8 mouse cellular contexts compared by ENCODE assay signal in genomic region chr10:111505406-111505805, GRCm38 (mm10). TPM values are rescaled to one million over a fixed set of nuclear protein-coding genes. Genes with fewer than 3 reads are reported as not detected.
DNase-seq lines count a peak whose midpoint lies in the region; ATAC-seq lines count a peak whose summit lies in the region.

No protein-coding gene starts in this region.

- WGBS in heart, embryonic 14.5 days: 47% methylated on average over 7 of the region's 7 CpGs
- WGBS in heart, embryonic 16.5 days: 52% methylated on average over 7 of the region's 7 CpGs
- WGBS in midbrain, embryonic 10.5 days: 53% methylated on average over 7 of the region's 7 CpGs

- no peak for DNase-seq in heart, adult 8-10 months (ENCODE audit: low spot score)
- peak; percentile 24 for DNase-seq in adipocyte (ENCODE audit: low spot score)
- no peak for DNase-seq in midbrain, embryonic 10.5 days (ENCODE audit: low spot score)
- DNase-seq in left cerebral cortex, adult 11 months (ENCODE audit: low spot score): no peak
- no peak for DNase-seq in frontal cortex, adult 2 months (ENCODE audit: extremely low spot score in 1 of 2, low spot score in 1 of 2)
- DNase-seq in urinary bladder, postnatal 14 days (ENCODE audit: low spot score): no peak

- peak overlapping the region; percentile 81 for H3K9ac ChIP-seq in heart, embryonic 14.5 days (ENCODE audit: low read length)
- H3K9ac ChIP-seq in heart, embryonic 16.5 days (ENCODE audit: low read length): peak overlapping the region; percentile 88

- peak overlapping the region; percentile 17 to 84; a peak in 3 of 4 replicates for H3K27ac ChIP-seq in heart, embryonic 14.5 days (replicated peaks in 1 of 2; ENCODE audit: control insufficient read depth in 1 of 2, insufficient read depth in 1 of 2, low read depth in 2 of 2, low read length in 2 of 2)
- H3K27ac ChIP-seq in heart, embryonic 16.5 days (ENCODE audit: low read length): no peak overlapping the region; the same call in 1 of the 2 replicates
- H3K27ac ChIP-seq in midbrain, embryonic 10.5 days (replicated peaks): peak overlapping the region; percentile 92; the same call in 1 of the 2 replicates

- peak overlapping the region; percentile 87 for H3K4me2 ChIP-seq in heart, embryonic 14.5 days (ENCODE audit: low read length)
- peak overlapping the region; percentile 97 for H3K4me2 ChIP-seq in heart, embryonic 16.5 days (ENCODE audit: low read depth, low read length)

- H3K36me3 ChIP-seq in heart, embryonic 14.5 days (ENCODE audit: control insufficient read depth, insufficient read depth, low read length): no peaks in the 10 kb centered on the region; the same call in 1 of the 2 replicates
- 0 out of 2 replicates have a peak, but pooled peaks cover 2% of the 10 kb centered on the region for H3K36me3 ChIP-seq in heart, embryonic 16.5 days (ENCODE audit: control insufficient read depth, insufficient read depth)
- no peaks in the 10 kb centered on the region; the same call in 1 of the 2 replicates for H3K36me3 ChIP-seq in midbrain, embryonic 10.5 days

- no peak for ATAC-seq in heart, embryonic 14.5 days (ENCODE audit: insufficient number of reproducible peaks, insufficient read depth, low FRiP score, low read depth)
- no peak for ATAC-seq in heart, embryonic 16.5 days (replicated peaks; ENCODE audit: extremely low read depth, insufficient read depth, low FRiP score)

- H3K4me3 ChIP-seq in heart, embryonic 14.5 days (ENCODE audit: control insufficient read depth in 1 of 2, insufficient read depth in 1 of 2, low read depth in 1 of 2, low read length in 2 of 2): peak overlapping the region in 1 of 2 experiments; percentile 89; a peak in 2 of 4 replicates
- peak overlapping the region; percentile 81; the same call in 1 of the 2 replicates for H3K4me3 ChIP-seq in heart, embryonic 16.5 days (ENCODE audit: low read length)
- peak overlapping the region; percentile 87 for H3K4me3 ChIP-seq in midbrain, embryonic 10.5 days

- no peaks in the 10 kb centered on the region for H3K27me3 ChIP-seq in heart, embryonic 14.5 days (ENCODE audit: control insufficient read depth, insufficient read depth, low read length)
- no peaks in the 10 kb centered on the region for H3K27me3 ChIP-seq in heart, embryonic 16.5 days (ENCODE audit: control insufficient read depth, insufficient read depth, low read length)
- H3K27me3 ChIP-seq in midbrain, embryonic 10.5 days (ENCODE audit: low read depth, poor library complexity, severe bottlenecking): 0 out of 2 replicates have a peak, but pooled peaks cover 17% of the 10 kb centered on the region

- no peaks in the 10 kb centered on the region for H3K9me3 ChIP-seq in heart, embryonic 14.5 days (ENCODE audit: control insufficient read depth, low read length)
- H3K9me3 ChIP-seq in heart, embryonic 16.5 days (replicated peaks; ENCODE audit: control insufficient read depth, low read length): no peaks in the 10 kb centered on the region
- H3K9me3 ChIP-seq in midbrain, embryonic 10.5 days (replicated peaks): no peaks in the 10 kb centered on the region

- peaks cover 9 to 42% of the 10 kb centered on the region in 2 experiments for H3K4me1 ChIP-seq in heart, embryonic 14.5 days (ENCODE audit: control insufficient read depth in 2 of 2, insufficient read depth in 2 of 2, low read length in 2 of 2)
- peaks cover 38% of the 10 kb centered on the region for H3K4me1 ChIP-seq in heart, embryonic 16.5 days (ENCODE audit: control insufficient read depth, insufficient read depth, low read length)
- H3K4me1 ChIP-seq in midbrain, embryonic 10.5 days: peaks cover 59% of the 10 kb centered on the region

RNA-seq across cellular contexts. Expression of gene Phlda1, which starts 0.7 kb away (rescaled TPM):
- 19.3 and 23.3 TPM in 2 replicates for polyA plus RNA-seq in heart, embryonic 14.5 days (2014; fragmentation: Nextera tagmentation; extraction: Ambion mirVana)
- 10 to 100 TPM; 10.5 to 18.1 (median 12.4) TPM for total RNA-seq in heart, adult 8-10 months (2022)
- polyA plus RNA-seq in heart, embryonic 16.5 days (2015; fragmentation: Nextera tagmentation; extraction: Ambion mirVana): 27.4 and 27.6 TPM in 2 replicates
- polyA plus RNA-seq in midbrain, embryonic 10.5 days (2016; fragmentation: Nextera tagmentation; extraction: Ambion mirVana): 15.1 and 17.3 TPM in 2 replicates
- 28.9 and 30.9 TPM in 2 replicates for polyA plus RNA-seq in frontal cortex, adult 2 months (2012; rRNA removed)

RNA-seq across cellular contexts. Expression of gene Nap1l1, which starts 32.4 kb away (rescaled TPM):
- 124 and 133 TPM in 2 replicates for polyA plus RNA-seq in heart, embryonic 14.5 days (2014; fragmentation: Nextera tagmentation; extraction: Ambion mirVana)
- total RNA-seq in heart, adult 8-10 months (2022): 10 to 100 TPM; 59.4 to 73.3 (median 66.5) TPM
- polyA plus RNA-seq in heart, embryonic 16.5 days (2015; fragmentation: Nextera tagmentation; extraction: Ambion mirVana): 104 and 115 TPM in 2 replicates
- polyA plus RNA-seq in midbrain, embryonic 10.5 days (2016; fragmentation: Nextera tagmentation; extraction: Ambion mirVana): 355 and 424 TPM in 2 replicates
- 259 and 267 TPM in 2 replicates for polyA plus RNA-seq in frontal cortex, adult 2 months (2012; rRNA removed)
